Comparison of ENCODE assay signal across 22 mouse cellular contexts in the genomic region with DNA sequence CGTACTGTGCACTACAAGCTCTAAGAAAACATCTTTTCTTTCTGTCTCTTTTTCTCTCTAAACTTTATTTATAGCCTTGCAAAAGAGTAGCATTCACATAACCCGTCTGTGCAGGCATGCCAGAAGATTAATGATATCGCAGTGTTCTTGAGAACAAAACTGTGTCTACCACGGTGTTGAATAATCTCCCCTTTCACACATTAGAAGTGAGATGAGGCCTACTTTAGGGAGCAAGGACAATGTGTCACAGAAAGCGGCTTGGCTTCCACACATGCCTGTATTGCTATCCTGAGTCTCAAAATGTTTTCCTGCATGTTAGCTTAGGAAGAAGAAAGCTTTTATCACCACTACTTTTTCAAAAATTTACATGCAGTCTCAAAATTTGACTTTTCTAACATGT.
DNase-seq lines count a peak whose midpoint lies in the region; ATAC-seq lines count a peak whose summit lies in the region.
"Had no signal": no experiment of that assay in that cellular context is flagged by ENCODE, and none has a peak within 500 bp of the region (broad histone marks: within the 10 kb centered on the region; RNA-seq: fewer than 3 reads in every experiment).

No protein-coding gene starts in this region.

- no peaks in the 10 kb centered on the region for H3K9me3 ChIP-seq in heart, embryonic 10.5 days
- H3K9me3 ChIP-seq in hindbrain, embryonic 11.5 days (ENCODE audit: control insufficient read depth, low read length), result no peaks in the 10 kb centered on the region
- no peaks in the 10 kb centered on the region for H3K9me3 ChIP-seq in hindbrain, embryonic 10.5 days
- H3K9me3 ChIP-seq: forebrain, embryonic 10.5 days; heart, embryonic 12.5 days; hindbrain, embryonic 15.5 days; intestine, embryonic 15.5 days; midbrain, embryonic 10.5 days had no signal

- H3K27me3 ChIP-seq in heart, embryonic 10.5 days (ENCODE audit: insufficient read depth, poor library complexity, severe bottlenecking), result no peaks in the 10 kb centered on the region
- H3K27me3 ChIP-seq in hindbrain, embryonic 11.5 days (ENCODE audit: control insufficient read depth, insufficient read depth, low read length), result no peaks in the 10 kb centered on the region
- no peaks in the 10 kb centered on the region for H3K27me3 ChIP-seq in hindbrain, embryonic 10.5 days (ENCODE audit: insufficient read depth, poor library complexity, severe bottlenecking)
- H3K27me3 ChIP-seq: heart, embryonic 12.5 days; hindbrain, embryonic 15.5 days; intestine, embryonic 15.5 days had no signal

- ATAC-seq in hindbrain, embryonic 11.5 days (ENCODE audit: low FRiP score), result peak; percentile 63
- ATAC-seq: intestine, embryonic 15.5 days had no signal

- no peak overlapping the region for H3K4me3 ChIP-seq in heart, embryonic 10.5 days
- H3K4me3 ChIP-seq in hindbrain, embryonic 11.5 days (ENCODE audit: low read depth, low read length), result no peak overlapping the region
- no peak overlapping the region for H3K4me3 ChIP-seq in hindbrain, embryonic 10.5 days
- H3K4me3 ChIP-seq: forebrain, embryonic 10.5 days; gastrocnemius, adult 2 months; heart, embryonic 12.5 days; hindbrain, embryonic 15.5 days; intestine, embryonic 15.5 days; layer of hippocampus, adult 2 months; midbrain, embryonic 10.5 days had no signal

- DNase-seq in heart, embryonic 10.5 days (ENCODE audit: low spot score), result no peak
- DNase-seq in heart, adult 11 months, result no peak
- no peak for DNase-seq in hindbrain, embryonic 11.5 days (ENCODE audit: low spot score)
- DNase-seq in hindbrain, embryonic 10.5 days (ENCODE audit: low spot score), result no peak
- DNase-seq in brain, adult 2 months (ENCODE audit: low read depth, low spot score), result peak; percentile 57
- DNase-seq in mesoderm, embryonic 11.5 days (ENCODE audit: low read depth, low spot score), result peak; percentile 45
- DNase-seq in adrenal gland, postnatal 25 days, result no peak
- no peak for DNase-seq in urinary bladder, postnatal 36 days (ENCODE audit: low spot score in 2 of 2)
- DNase-seq: cerebellum, adult 11-12 months; cerebellum, postnatal 25 days; gastrocnemius, adult 2 months; kidney, adult 8-10 months; kidney, postnatal 14 days; layer of hippocampus, postnatal 36 days had no signal

- no peaks in the 10 kb centered on the region for H3K4me1 ChIP-seq in heart, embryonic 10.5 days
- H3K4me1 ChIP-seq in hindbrain, embryonic 11.5 days (replicated peaks; ENCODE audit: control insufficient read depth, insufficient read depth, low read length), result no peaks in the 10 kb centered on the region
- 0 out of 2 replicates have a peak, but pooled peaks cover under 1% of the 10 kb centered on the region for H3K4me1 ChIP-seq in hindbrain, embryonic 10.5 days (replicated peaks)
- H3K4me1 ChIP-seq: forebrain, embryonic 10.5 days; hindbrain, embryonic 15.5 days; intestine, embryonic 15.5 days; midbrain, embryonic 10.5 days had no signal

- no peak overlapping the region for H3K9ac ChIP-seq in hindbrain, embryonic 11.5 days (ENCODE audit: low read depth, low read length)
- H3K9ac ChIP-seq: heart, embryonic 12.5 days; hindbrain, embryonic 15.5 days; intestine, embryonic 15.5 days had no signal

- no peaks in the 10 kb centered on the region for H3K36me3 ChIP-seq in heart, embryonic 10.5 days
- no peaks in the 10 kb centered on the region for H3K36me3 ChIP-seq in hindbrain, embryonic 11.5 days (ENCODE audit: control insufficient read depth, insufficient read depth, low read length)
- no peaks in the 10 kb centered on the region for H3K36me3 ChIP-seq in hindbrain, embryonic 10.5 days
- H3K36me3 ChIP-seq: forebrain, embryonic 10.5 days; heart, embryonic 12.5 days; hindbrain, embryonic 15.5 days; intestine, embryonic 15.5 days; midbrain, embryonic 10.5 days had no signal

- no peak overlapping the region for H3K4me2 ChIP-seq in hindbrain, embryonic 11.5 days (replicated peaks; ENCODE audit: low read depth, low read length)
- H3K4me2 ChIP-seq: heart, embryonic 12.5 days; hindbrain, embryonic 15.5 days; intestine, embryonic 15.5 days had no signal

- 44% methylated on average over 5 of the region's 5 CpGs for WGBS in heart, embryonic 10.5 days
- 52% methylated on average over 5 of the region's 5 CpGs for WGBS in hindbrain, embryonic 11.5 days
- WGBS in hindbrain, embryonic 10.5 days, result 71% methylated on average over 5 of the region's 5 CpGs

- H3K27ac ChIP-seq in heart, embryonic 10.5 days, result 0 out of 2 replicates have a peak overlapping the region, but pooled peaks have one; percentile 22
- H3K27ac ChIP-seq in hindbrain, embryonic 11.5 days (ENCODE audit: low read depth, low read length), result no peak overlapping the region
- H3K27ac ChIP-seq in hindbrain, embryonic 10.5 days, result no peak overlapping the region
- H3K27ac ChIP-seq: forebrain, embryonic 10.5 days; gastrocnemius, adult 2 months; hindbrain, embryonic 15.5 days; intestine, embryonic 15.5 days; layer of hippocampus, adult 2 months; macrophage; midbrain, embryonic 10.5 days; stomach, postnatal 0 days had no signal

Comparison
In these comparisons a context has a peak if more than half of its experiments do, and no peak if none do; other contexts are left out.
1. DNase-seq: peak in brain, adult 2 months (single experiment) and mesoderm, embryonic 11.5 days (single experiment); none in heart, embryonic 10.5 days (single experiment), heart, adult 11 months (single experiment), hindbrain, embryonic 11.5 days (single experiment), hindbrain, embryonic 10.5 days (single experiment), adrenal gland, postnatal 25 days (single experiment) and urinary bladder, postnatal 36 days (0 of 2).